Mouse (Mus musculus): ENCODE data around the gene Hesx1.
"Not testable (repeated sequence)": the region's sequence is repeated elsewhere in the genome, so short reads cannot be mapped to it uniquely, and the experiment has no call there.

The Hesx1 gene

GRCm38 (mm10) chr14:26994211-26994741 is at the start of gene Hesx1:
Gene Hesx1 (plus strand): TSS chr14:26994416.
- DNase-seq (ENCODE audit: extremely low spot score) = peak; percentile 79

- DNase-seq (ENCODE audit: extremely low spot score) = not testable (repeated sequence)
These were observed 38.1 kb upstream of the Hesx1 start for GRCm38 (mm10) chr14:26956139-26956538.

- no peak for DNase-seq (ENCODE audit: extremely low spot score)
These were observed 33.7 kb upstream of the Hesx1 start for GRCm38 (mm10) chr14:26960518-26960917.

GRCm38 (mm10) chr14:26969164-26969563 is 25.1 kb upstream of the Hesx1 start:
- DNase-seq (ENCODE audit: extremely low spot score) = no peak

- DNase-seq (ENCODE audit: extremely low spot score) = peak; percentile 69
These were observed 24.3 kb upstream of the Hesx1 start for GRCm38 (mm10) chr14:26969856-26970407.

GRCm38 (mm10) chr14:26970439-26970932 is 23.7 kb upstream of the Hesx1 start:
- peak; percentile 99 for DNase-seq (ENCODE audit: extremely low spot score)

GRCm38 (mm10) chr14:26971106-26971789 is 23.0 kb upstream of the Hesx1 start, which contains the start of gene Appl1:
Gene Appl1 (minus strand): TSS chr14:26971232.
- DNase-seq (ENCODE audit: extremely low spot score) = no peak

- no peak for DNase-seq (ENCODE audit: extremely low spot score)
These were observed 21.1 kb upstream of the Hesx1 start for GRCm38 (mm10) chr14:26973089-26973488.

GRCm38 (mm10) chr14:26975490-26975889 is 18.7 kb upstream of the Hesx1 start:
- no peak for DNase-seq (ENCODE audit: extremely low spot score)

- no peak for DNase-seq (ENCODE audit: extremely low spot score)
These were observed 18.0 kb upstream of the Hesx1 start for GRCm38 (mm10) chr14:26976212-26976611.

- DNase-seq (ENCODE audit: extremely low spot score) = no peak
These were observed 16.7 kb upstream of the Hesx1 start for GRCm38 (mm10) chr14:26977500-26977899.

- DNase-seq (ENCODE audit: extremely low spot score) = no peak
These were observed 14.4 kb upstream of the Hesx1 start for GRCm38 (mm10) chr14:26979808-26980207.

GRCm38 (mm10) chr14:26981021-26981420 is 13.2 kb upstream of the Hesx1 start:
- DNase-seq (ENCODE audit: extremely low spot score) = no peak

- no peak for DNase-seq (ENCODE audit: extremely low spot score)
These were observed 12.6 kb upstream of the Hesx1 start for GRCm38 (mm10) chr14:26981494-26982149.

- no peak for DNase-seq (ENCODE audit: extremely low spot score)
These were observed 12.1 kb upstream of the Hesx1 start for GRCm38 (mm10) chr14:26982150-26982530.

GRCm38 (mm10) chr14:26988694-26989093 is 5.5 kb upstream of the Hesx1 start:
- no peak for DNase-seq (ENCODE audit: extremely low spot score)

- no peak for DNase-seq (ENCODE audit: extremely low spot score)
These were observed 2.6 kb upstream of the Hesx1 start for GRCm38 (mm10) chr14:26991622-26992021.

GRCm38 (mm10) chr14:26993427-26993826 is 789 bp upstream of the Hesx1 start:
- DNase-seq (ENCODE audit: extremely low spot score) = no peak

GRCm38 (mm10) chr14:26996257-26996656 is 2.0 kb downstream of the Hesx1 start:
- no peak for DNase-seq (ENCODE audit: extremely low spot score)

GRCm38 (mm10) chr14:27000386-27000785 is 6.2 kb downstream of the Hesx1 start:
- DNase-seq (ENCODE audit: extremely low spot score) = no peak

- DNase-seq (ENCODE audit: extremely low spot score) = no peak
These were observed 10.7 kb downstream of the Hesx1 start for GRCm38 (mm10) chr14:27004906-27005305.

GRCm38 (mm10) chr14:27005937-27006336 is 11.7 kb downstream of the Hesx1 start:
- DNase-seq (ENCODE audit: extremely low spot score) = no peak

- no peak for DNase-seq (ENCODE audit: extremely low spot score)
These were observed 17.3 kb downstream of the Hesx1 start for GRCm38 (mm10) chr14:27011561-27011960.

Data from embryo, embryonic 9.5 days (tissue).